Mouse (Mus musculus) layer of hippocampus, adult 18-20 months (tissue): ENCODE measurements around the gene Pp2d1. TPM values are rescaled to one million over a fixed set of nuclear protein-coding genes. Genes with fewer than 3 reads are reported as not detected.

Source experiments
- DNase-seq, 2 experiments: peaks; one replicate each; pipeline ENCODE4 v3.0.0; 2022; ENCODE audit warnings: low spot score in 2 of 2
- total RNA-seq, 2 experiments: library from RNA; stranded (reverse); gene quantifications; 2 replicates each; pipeline ENCODE4 v1.2.3; 2021

Pp2d1 gene
- total RNA-seq, 2 experiments from 2014 or later = not detected

DNA sequence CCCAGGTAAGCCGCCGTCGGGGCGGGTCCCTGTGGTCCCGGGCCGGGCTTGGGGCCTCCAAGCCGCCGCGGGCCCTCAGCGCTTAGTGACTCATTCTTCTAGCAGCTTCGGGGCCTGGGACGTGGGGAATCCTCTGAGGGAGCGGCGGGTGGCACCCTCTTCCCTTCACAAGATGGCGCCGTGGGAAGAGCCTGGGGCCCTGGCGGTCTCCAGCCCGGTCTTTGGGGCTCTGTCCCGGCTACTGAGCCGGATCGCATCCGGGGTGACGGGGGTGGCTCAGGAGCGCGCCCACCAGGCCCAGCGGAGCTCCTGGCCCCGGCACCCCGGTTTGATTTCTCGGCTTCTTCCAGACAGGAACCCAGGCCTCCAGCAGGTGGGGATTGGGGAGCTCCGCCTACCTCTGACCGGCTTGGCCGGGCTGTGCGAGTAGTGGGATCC is 59.6 kb downstream of the Pp2d1 start:
- peak; percentile 59 to 71 for DNase-seq

DNA sequence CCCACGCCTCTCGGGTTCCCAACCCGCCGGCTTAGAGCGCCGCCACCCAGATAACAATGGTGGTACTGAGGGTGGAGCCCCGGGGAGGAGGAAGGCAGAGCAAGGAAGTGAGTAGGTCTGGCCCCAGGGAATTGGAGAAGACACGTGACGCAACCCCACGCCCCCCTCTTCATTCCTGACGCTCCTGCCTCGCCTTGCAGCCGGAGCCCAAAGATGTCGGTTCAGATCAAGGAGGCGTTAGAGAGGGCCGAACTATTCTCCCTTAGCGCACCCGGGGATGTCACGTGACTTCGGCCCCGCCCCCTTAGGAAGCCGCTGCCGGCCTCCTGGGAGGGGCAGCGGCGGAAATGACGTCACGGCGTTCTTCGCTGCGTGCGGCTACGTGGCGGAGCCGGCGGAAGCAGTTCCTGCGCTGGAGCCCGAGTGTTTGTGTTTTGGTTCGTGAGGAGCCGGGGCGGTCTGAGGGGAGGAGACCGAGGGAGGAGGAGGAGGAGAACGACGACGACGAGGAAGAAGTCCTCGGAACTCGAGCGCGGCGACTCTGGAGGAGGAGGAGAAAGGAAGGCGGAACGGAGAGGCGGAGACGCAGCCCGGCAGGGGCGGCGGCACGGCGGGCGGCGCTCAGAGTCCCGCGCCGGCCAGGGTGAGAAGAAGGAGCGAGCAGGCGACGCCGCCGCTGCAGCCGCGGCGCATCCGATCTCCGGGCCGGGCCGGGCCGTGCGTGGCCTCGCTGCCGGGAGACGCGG is 60.2 kb downstream of the Pp2d1 start, which contains the start of gene Rab5a:
Gene Rab5a, plus strand, starts transcription at position 377 of the 746 bp plus-strand sequence.
- peak; percentile 99 to 100 for DNase-seq

DNA sequence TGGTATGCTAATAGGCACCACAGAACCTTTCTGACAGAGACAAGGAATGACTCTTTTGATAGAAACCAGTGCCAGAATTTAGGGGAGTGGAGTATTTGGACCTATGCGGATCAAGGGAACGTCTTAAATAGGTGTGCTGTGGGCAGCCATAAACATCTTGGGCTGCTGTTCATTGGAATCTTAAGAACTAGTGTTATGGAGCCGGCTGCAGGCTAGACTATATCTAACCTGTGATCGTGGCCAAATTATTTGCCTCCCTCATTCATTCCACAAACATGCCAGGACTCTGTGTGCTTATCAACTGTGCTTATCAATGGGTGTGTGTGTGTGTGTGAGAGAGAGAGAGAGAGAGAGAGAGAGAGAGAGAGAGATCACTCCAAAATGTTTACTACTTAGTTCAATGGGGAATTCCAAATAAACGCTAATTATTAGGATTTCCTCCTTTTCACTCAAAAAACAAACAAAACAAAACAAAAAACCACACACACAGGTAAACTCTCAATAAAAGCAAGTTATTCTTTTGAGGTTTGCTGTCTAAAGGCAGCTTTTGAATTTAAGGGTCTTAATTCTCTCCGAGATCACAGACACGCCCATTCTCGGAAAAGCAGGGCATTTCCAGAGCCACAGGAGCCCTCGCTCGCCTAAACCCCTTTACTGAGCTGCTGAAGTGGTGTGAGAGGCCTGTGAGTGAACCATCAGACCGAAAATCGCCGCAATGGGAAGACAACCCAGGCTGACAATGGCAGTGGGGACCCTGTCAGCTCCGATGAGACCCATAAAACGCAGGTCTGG is 61.0 kb downstream of the Pp2d1 start:
- DNase-seq = no peak

GRCm38 (mm10) chr17:53468697-53469096 is 70.6 kb downstream of the Pp2d1 start:
- no peak for DNase-seq

- no peak for DNase-seq
These were observed 73.7 kb downstream of the Pp2d1 start for GRCm38 (mm10) chr17:53465569-53465968.

- no peak for DNase-seq
These were observed 75.8 kb downstream of the Pp2d1 start for GRCm38 (mm10) chr17:53463496-53463840.

- peak; percentile 21 to 69 for DNase-seq
These were observed 76.4 kb downstream of the Pp2d1 start, which contains the start of gene Efhb for GRCm38 (mm10) chr17:53462603-53463495. Efhb (minus strand) TSS chr17:53463321.

Other genes with a start within 250 kb of the Pp2d1 start
- gene Efhb, start 76.1 kb downstream of the Pp2d1 start, total RNA-seq = under 1 TPM; 0.25 to 0.62 TPM
- 100 to 1,000 TPM; 117 TPM for gene Rab5a, start 60.2 kb downstream of the Pp2d1 start, total RNA-seq
- 10 to 100 TPM; 16.9 to 18.4 TPM for gene Kat2b, start 27.4 kb upstream of the Pp2d1 start, total RNA-seq
- gene Sgo1, start 149.9 kb upstream of the Pp2d1 start, total RNA-seq = under 1 TPM in 1 of 2 experiments, not detected in 1; 0.07 TPM